Mouse (Mus musculus): Measurements from ENCODE around the gene Bmp8a. TPM values are rescaled to one million over a fixed set of nuclear protein-coding genes. Genes with fewer than 3 reads are reported as not detected.
"Not testable (repeated sequence)": the region's sequence is repeated elsewhere in the genome, so short reads cannot be mapped to it uniquely, and the experiment has no call there.

Gene Bmp8a
- polyA plus RNA-seq, 1 experiment from 2014 or later, result 0.51 TPM

GRCm38 (mm10) chr4:123298980-123299670 is 43.9 kb downstream of the Bmp8a start:
- Histone ChIP-seq H3K27me3 (no peaks in the 10 kb centered on the region), H3K36me3 (peaks cover 98% of the 10 kb centered on the region), H3K9ac (replicated peaks) (no peak overlapping the region), H3K4me2 (no peak overlapping the region), H3K27ac (no peak overlapping the region), H3K4me1 (replicated peaks) (no peaks in the 10 kb centered on the region), H3K4me3 (replicated peaks) (no peak overlapping the region), H3K9me3 (0 out of 2 replicates have a peak, but pooled peaks cover 7% of the 10 kb centered on the region)
- 94% methylated on average over 11 of the region's 11 CpGs for WGBS
- no peak for ATAC-seq (ENCODE audit: insufficient number of reproducible peaks, insufficient read depth, low FRiP score, low TSS enrichment, low read depth)

GRCm38 (mm10) chr4:123298226-123298625 is 44.8 kb downstream of the Bmp8a start:
- H3K27me3 ChIP-seq, result no peaks in the 10 kb centered on the region
- H3K4me1 ChIP-seq (replicated peaks), result no peaks in the 10 kb centered on the region
- no peak overlapping the region for H3K4me3 ChIP-seq (replicated peaks)
- no peak overlapping the region for H3K27ac ChIP-seq
- H3K9ac ChIP-seq (replicated peaks), result no peak overlapping the region
- no peak overlapping the region for H3K4me2 ChIP-seq
- ATAC-seq (ENCODE audit: insufficient number of reproducible peaks, insufficient read depth, low FRiP score, low TSS enrichment, low read depth), result no peak
- H3K36me3 ChIP-seq, result peaks cover 98% of the 10 kb centered on the region
- 87% methylated on average over 4 of the region's 4 CpGs for WGBS
- no peaks in the 10 kb centered on the region for H3K9me3 ChIP-seq

GRCm38 (mm10) chr4:123297195-123297960 is 45.7 kb downstream of the Bmp8a start:
- Histone ChIP-seq H3K4me3 (replicated peaks) (no peak overlapping the region), H3K36me3 (peaks cover 98% of the 10 kb centered on the region), H3K9me3 (no peaks in the 10 kb centered on the region), H3K9ac (replicated peaks) (no peak overlapping the region), H3K4me2 (no peak overlapping the region), H3K4me1 (replicated peaks) (no peaks in the 10 kb centered on the region), H3K27ac (no peak overlapping the region), H3K27me3 (no peaks in the 10 kb centered on the region)
- ATAC-seq (ENCODE audit: insufficient number of reproducible peaks, insufficient read depth, low FRiP score, low TSS enrichment, low read depth), result no peak
- WGBS, result 93% methylated on average over 22 of the region's 22 CpGs

- H3K9me3 ChIP-seq, result no peaks in the 10 kb centered on the region
- ATAC-seq (ENCODE audit: insufficient number of reproducible peaks, insufficient read depth, low FRiP score, low TSS enrichment, low read depth), result no peak
- H3K36me3 ChIP-seq, result peaks cover 98% of the 10 kb centered on the region
- no peak overlapping the region for H3K9ac ChIP-seq (replicated peaks)
- no peak overlapping the region for H3K4me3 ChIP-seq (replicated peaks)
- no peaks in the 10 kb centered on the region for H3K4me1 ChIP-seq (replicated peaks)
- no peak overlapping the region for H3K4me2 ChIP-seq
- 85% methylated on average over 5 of the region's 5 CpGs for WGBS
- no peak overlapping the region for H3K27ac ChIP-seq
- H3K27me3 ChIP-seq, result no peaks in the 10 kb centered on the region
These were observed 46.9 kb downstream of the Bmp8a start for GRCm38 (mm10) chr4:123296148-123296534.

- no peaks in the 10 kb centered on the region for H3K4me1 ChIP-seq (replicated peaks)
- peaks cover 98% of the 10 kb centered on the region for H3K36me3 ChIP-seq
- 85% methylated on average over 21 of the region's 21 CpGs for WGBS
- H3K4me3 ChIP-seq (replicated peaks), result no peak overlapping the region
- H3K9me3 ChIP-seq, result no peaks in the 10 kb centered on the region
- no peak for ATAC-seq (ENCODE audit: insufficient number of reproducible peaks, insufficient read depth, low FRiP score, low TSS enrichment, low read depth)
- no peak overlapping the region for H3K9ac ChIP-seq (replicated peaks)
- no peak overlapping the region for H3K27ac ChIP-seq
- H3K4me2 ChIP-seq, result no peak overlapping the region
- H3K27me3 ChIP-seq, result no peaks in the 10 kb centered on the region
These were observed 47.4 kb downstream of the Bmp8a start for GRCm38 (mm10) chr4:123295516-123296147.

- H3K9ac ChIP-seq (replicated peaks); H3K27me3 ChIP-seq; H3K4me2 ChIP-seq; H3K4me3 ChIP-seq (replicated peaks); H3K27ac ChIP-seq; H3K4me1 ChIP-seq (replicated peaks); ATAC-seq (ENCODE audit: insufficient number of reproducible peaks, insufficient read depth, low FRiP score, low TSS enrichment, low read depth); H3K9me3 ChIP-seq: not testable (repeated sequence)
- 90% methylated on average over 15 of the region's 15 CpGs for WGBS
- H3K36me3 ChIP-seq, result peaks cover 97% of the 10 kb centered on the region
These were observed 48.0 kb downstream of the Bmp8a start for GRCm38 (mm10) chr4:123295026-123295425.

GRCm38 (mm10) chr4:123293661-123294443 is 49.2 kb downstream of the Bmp8a start:
- WGBS, result 80% methylated on average over 7 of the region's 7 CpGs
- no peak for ATAC-seq (ENCODE audit: insufficient number of reproducible peaks, insufficient read depth, low FRiP score, low TSS enrichment, low read depth)

GRCm38 (mm10) chr4:123292989-123293388 is 50.1 kb downstream of the Bmp8a start:
- no peaks in the 10 kb centered on the region for H3K9me3 ChIP-seq
- H3K4me2 ChIP-seq, result no peak overlapping the region
- no peak for ATAC-seq (ENCODE audit: insufficient number of reproducible peaks, insufficient read depth, low FRiP score, low TSS enrichment, low read depth)
- H3K9ac ChIP-seq (replicated peaks), result no peak overlapping the region
- H3K27ac ChIP-seq, result no peak overlapping the region
- peaks cover 99% of the 10 kb centered on the region for H3K36me3 ChIP-seq
- no peaks in the 10 kb centered on the region for H3K4me1 ChIP-seq (replicated peaks)
- H3K4me3 ChIP-seq (replicated peaks), result no peak overlapping the region
- H3K27me3 ChIP-seq, result no peaks in the 10 kb centered on the region
- 85% methylated on average over 7 of the region's 7 CpGs for WGBS

More at GRCm38 (mm10) chr4:123293661-123294443, 49.2 kb downstream of the Bmp8a start:
- Histone ChIP-seq H3K9ac (replicated peaks) (no peak overlapping the region), H3K27me3 (no peaks in the 10 kb centered on the region), H3K9me3 (no peaks in the 10 kb centered on the region), H3K36me3 (peaks cover 97% of the 10 kb centered on the region), H3K4me3 (replicated peaks) (no peak overlapping the region), H3K4me1 (replicated peaks) (no peaks in the 10 kb centered on the region), H3K27ac (no peak overlapping the region), H3K4me2 (no peak overlapping the region)

- 82% methylated on average over 3 of the region's 3 CpGs for WGBS
- Histone ChIP-seq H3K27ac (no peak overlapping the region), H3K36me3 (peaks cover 99% of the 10 kb centered on the region), H3K9me3 (no peaks in the 10 kb centered on the region), H3K4me1 (replicated peaks) (no peaks in the 10 kb centered on the region), H3K4me2 (no peak overlapping the region), H3K27me3 (no peaks in the 10 kb centered on the region), H3K9ac (replicated peaks) (no peak overlapping the region), H3K4me3 (replicated peaks) (no peak overlapping the region)
- no peak for ATAC-seq (ENCODE audit: insufficient number of reproducible peaks, insufficient read depth, low FRiP score, low TSS enrichment, low read depth)
These were observed 50.7 kb downstream of the Bmp8a start for GRCm38 (mm10) chr4:123292390-123292789.

- no peaks in the 10 kb centered on the region for H3K27me3 ChIP-seq
- no peak overlapping the region for H3K9ac ChIP-seq (replicated peaks)
- no peak overlapping the region for H3K4me3 ChIP-seq (replicated peaks)
- ATAC-seq (ENCODE audit: insufficient number of reproducible peaks, insufficient read depth, low FRiP score, low TSS enrichment, low read depth), result no peak
- WGBS, result 87% methylated on average over 12 of the region's 12 CpGs
- H3K4me1 ChIP-seq (replicated peaks), result peaks cover 22% of the 10 kb centered on the region
- H3K9me3 ChIP-seq, result no peaks in the 10 kb centered on the region
- peaks cover 90% of the 10 kb centered on the region for H3K36me3 ChIP-seq
- no peak overlapping the region for H3K4me2 ChIP-seq
- H3K27ac ChIP-seq, result no peak overlapping the region
These were observed 54.0 kb downstream of the Bmp8a start for GRCm38 (mm10) chr4:123289038-123289437.

- Histone ChIP-seq H3K4me1 (replicated peaks) (peaks cover 26% of the 10 kb centered on the region), H3K4me3 (replicated peaks) (no peak overlapping the region), H3K36me3 (peaks cover 68% of the 10 kb centered on the region), H3K27ac (no peak overlapping the region), H3K27me3 (no peaks in the 10 kb centered on the region), H3K4me2 (no peak overlapping the region), H3K9ac (replicated peaks) (no peak overlapping the region), H3K9me3 (no peaks in the 10 kb centered on the region)
- WGBS, result 88% methylated on average over 2 of the region's 2 CpGs
- ATAC-seq (ENCODE audit: insufficient number of reproducible peaks, insufficient read depth, low FRiP score, low TSS enrichment, low read depth), result no peak
These were observed 56.3 kb downstream of the Bmp8a start for GRCm38 (mm10) chr4:123286790-123287189.
